Mouse (Mus musculus): ENCODE measurements around the gene Ankrd65. TPM values are rescaled to one million over a fixed set of nuclear protein-coding genes. Genes with fewer than 3 reads are reported as not detected.
"Not testable (repeated sequence)": the region's sequence is repeated elsewhere in the genome, so short reads cannot be mapped to it uniquely, and the experiment has no call there.

Ankrd65 gene
- polyA plus RNA-seq (2015; fragmentation: Nextera tagmentation; extraction: Ambion mirVana): not detected in 2 replicates

DNA sequence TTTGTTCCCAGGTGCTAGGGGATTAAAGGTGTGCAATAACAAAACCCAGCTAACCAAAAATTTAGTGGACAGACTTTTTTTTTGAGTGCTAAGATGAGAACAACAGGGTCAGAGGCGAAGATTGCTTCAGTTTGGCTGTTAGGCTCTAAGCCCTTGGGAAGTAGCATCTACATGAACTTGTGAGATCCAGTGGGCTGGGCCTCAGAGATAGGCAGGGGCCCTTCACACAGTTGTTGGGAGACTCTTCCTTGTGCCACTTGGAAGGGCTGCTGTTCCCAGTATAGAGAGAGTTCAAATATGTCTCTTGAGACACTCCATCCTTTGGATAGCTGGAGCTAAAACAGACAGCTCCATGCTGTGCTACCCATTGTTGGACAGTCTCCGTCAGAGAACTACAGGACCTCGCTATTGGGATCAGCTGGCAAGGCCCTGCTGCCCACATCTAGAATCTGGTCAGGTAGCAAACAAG, at the start of gene Ankrd65:
TSS of gene Ankrd65 (plus strand) at position 419 of the 469 bp plus-strand sequence.
- Histone ChIP-seq H3K4me1 (ENCODE audit: control insufficient read depth, insufficient read depth, low read depth, low read length) (no peaks in the 10 kb centered on the region), H3K27ac (ENCODE audit: low read depth, low read length) (no peak within 1 kb of the TSS), H3K27me3 (replicated peaks; ENCODE audit: control insufficient read depth, insufficient read depth, low read length) (no peaks in the 10 kb centered on the region), H3K9ac (ENCODE audit: low read depth, low read length) (no peak within 1 kb of the TSS), H3K4me3 (ENCODE audit: low read length) (no peak within 1 kb of the TSS), H3K9me3 (ENCODE audit: control insufficient read depth, low read length) (no peaks in the 10 kb centered on the region), H3K4me2 (ENCODE audit: low read length) (no peak within 1 kb of the TSS), H3K36me3 (ENCODE audit: control insufficient read depth, insufficient read depth, low read length) (no peaks in the 10 kb centered on the region)
- WGBS: 64% methylated on average over 3 of the region's 3 CpGs
- ATAC-seq: no peak

DNA sequence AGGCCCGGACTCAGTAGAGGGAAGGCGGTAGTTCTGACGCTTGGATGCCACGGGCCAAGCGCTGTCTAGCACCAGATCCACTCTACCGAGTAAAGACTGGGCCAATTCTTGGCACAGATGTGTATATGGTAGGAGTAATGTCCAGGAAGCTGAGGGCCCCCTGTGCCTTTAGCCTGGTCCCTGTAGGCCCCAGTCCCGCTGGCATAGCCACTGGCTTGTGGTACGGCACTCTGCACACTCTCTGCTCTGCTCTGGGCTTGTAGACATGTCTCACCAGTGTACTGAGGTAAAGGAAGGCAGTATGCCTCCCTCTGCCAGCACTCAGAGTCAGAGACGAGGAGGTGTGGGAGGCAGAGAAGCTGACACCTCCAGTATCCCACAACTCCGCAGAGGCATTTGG, 49.6 kb upstream of the Ankrd65 start:
- peaks cover 25% of the 10 kb centered on the region for H3K36me3 ChIP-seq (ENCODE audit: control insufficient read depth, insufficient read depth, low read length)
- not testable (repeated sequence) for H3K4me3 ChIP-seq (ENCODE audit: low read length); H3K4me2 ChIP-seq (ENCODE audit: low read length); H3K27me3 ChIP-seq (replicated peaks; ENCODE audit: control insufficient read depth, insufficient read depth, low read length); H3K27ac ChIP-seq (ENCODE audit: low read depth, low read length); H3K9me3 ChIP-seq (ENCODE audit: control insufficient read depth, low read length); H3K4me1 ChIP-seq (ENCODE audit: control insufficient read depth, insufficient read depth, low read depth, low read length); H3K9ac ChIP-seq (ENCODE audit: low read depth, low read length); ATAC-seq
- WGBS: 88% methylated on average over 10 of the region's 10 CpGs

DNA sequence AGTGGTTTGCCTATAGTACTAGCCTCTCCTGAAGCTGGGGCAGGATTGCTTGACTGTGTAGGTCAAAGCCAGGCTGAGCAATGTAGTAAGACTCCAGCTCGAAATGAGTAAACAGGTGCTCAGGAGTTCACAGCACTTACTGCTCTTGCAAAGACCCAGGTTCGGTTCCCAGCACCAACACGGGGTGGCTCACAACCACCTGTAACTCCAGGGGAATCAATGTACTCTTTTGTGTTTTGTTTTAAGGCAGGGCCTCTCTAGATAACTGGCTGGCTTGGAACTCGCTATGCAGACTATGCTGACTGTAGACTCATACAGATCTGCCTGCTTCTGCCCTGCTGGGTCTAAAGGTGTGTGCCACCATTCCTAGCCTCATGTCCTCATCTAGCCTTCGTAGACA, 47.6 kb upstream of the Ankrd65 start:
- no peak overlapping the region for H3K27ac ChIP-seq (ENCODE audit: low read depth, low read length)
- H3K4me3 ChIP-seq (ENCODE audit: low read length): no peak overlapping the region
- H3K9ac ChIP-seq (ENCODE audit: low read depth, low read length): no peak overlapping the region
- H3K36me3 ChIP-seq (ENCODE audit: control insufficient read depth, insufficient read depth, low read length): peaks cover 29% of the 10 kb centered on the region
- H3K9me3 ChIP-seq (ENCODE audit: control insufficient read depth, low read length): no peaks in the 10 kb centered on the region
- WGBS: 97% methylated on average over 5 of the region's 5 CpGs
- H3K4me1 ChIP-seq (ENCODE audit: control insufficient read depth, insufficient read depth, low read depth, low read length): no peaks in the 10 kb centered on the region
- ATAC-seq: no peak
- no peaks in the 10 kb centered on the region for H3K27me3 ChIP-seq (replicated peaks; ENCODE audit: control insufficient read depth, insufficient read depth, low read length)
- H3K4me2 ChIP-seq (ENCODE audit: low read length): no peak overlapping the region

DNA sequence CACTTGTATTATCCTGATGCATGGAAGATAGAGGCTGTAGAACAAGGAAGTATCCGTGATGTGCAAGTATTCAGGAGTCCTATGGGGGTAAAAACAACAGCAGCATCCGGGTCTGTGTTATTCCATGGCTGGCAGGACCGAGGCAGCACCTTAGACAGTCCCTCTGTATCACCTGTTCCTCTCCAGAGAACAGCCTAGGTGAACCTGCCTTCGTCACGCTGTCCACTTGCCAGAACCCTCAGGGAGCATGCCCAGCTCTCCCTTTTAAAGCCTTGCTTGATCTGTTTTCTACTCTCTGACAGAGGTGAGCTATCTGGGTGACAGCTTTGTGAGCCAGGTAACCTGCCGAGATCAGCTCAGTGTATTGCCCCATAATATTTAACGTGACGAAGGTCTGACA, 45.8 kb upstream of the Ankrd65 start:
- H3K4me2 ChIP-seq (ENCODE audit: low read length): no peak overlapping the region
- peaks cover 40% of the 10 kb centered on the region for H3K36me3 ChIP-seq (ENCODE audit: control insufficient read depth, insufficient read depth, low read length)
- no peak for ATAC-seq
- no peaks in the 10 kb centered on the region for H3K27me3 ChIP-seq (replicated peaks; ENCODE audit: control insufficient read depth, insufficient read depth, low read length)
- 95% methylated on average over 8 of the region's 8 CpGs for WGBS
- H3K9me3 ChIP-seq (ENCODE audit: control insufficient read depth, low read length): no peaks in the 10 kb centered on the region
- H3K27ac ChIP-seq (ENCODE audit: low read depth, low read length): no peak overlapping the region
- H3K9ac ChIP-seq (ENCODE audit: low read depth, low read length): no peak overlapping the region
- no peaks in the 10 kb centered on the region for H3K4me1 ChIP-seq (ENCODE audit: control insufficient read depth, insufficient read depth, low read depth, low read length)
- H3K4me3 ChIP-seq (ENCODE audit: low read length): no peak overlapping the region

DNA sequence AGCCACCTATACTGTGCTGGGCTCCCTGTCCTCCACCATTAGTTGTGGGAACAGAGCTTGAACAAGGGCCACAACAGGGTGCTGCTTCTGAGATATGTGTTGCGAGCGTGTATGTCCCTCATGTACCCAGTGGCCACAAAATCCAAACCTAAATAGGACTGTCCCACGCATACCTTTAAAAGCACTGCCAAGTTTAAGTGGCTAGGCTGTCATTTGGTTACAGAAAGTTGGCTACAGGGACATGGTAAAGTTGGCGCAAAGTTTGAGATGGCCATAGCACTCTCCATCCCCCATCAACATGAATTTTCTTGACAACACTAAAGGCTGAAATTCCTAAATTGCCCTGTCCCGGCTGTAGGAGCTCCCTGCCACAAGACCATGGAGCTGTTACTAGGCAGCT, 45.1 kb upstream of the Ankrd65 start:
- H3K4me2 ChIP-seq (ENCODE audit: low read length): no peak overlapping the region
- peaks cover 40% of the 10 kb centered on the region for H3K36me3 ChIP-seq (ENCODE audit: control insufficient read depth, insufficient read depth, low read length)
- no peaks in the 10 kb centered on the region for H3K4me1 ChIP-seq (ENCODE audit: control insufficient read depth, insufficient read depth, low read depth, low read length)
- no peak overlapping the region for H3K4me3 ChIP-seq (ENCODE audit: low read length)
- no peak overlapping the region for H3K27ac ChIP-seq (ENCODE audit: low read depth, low read length)
- H3K9me3 ChIP-seq (ENCODE audit: control insufficient read depth, low read length): no peaks in the 10 kb centered on the region
- 96% methylated on average over 5 of the region's 5 CpGs for WGBS
- no peaks in the 10 kb centered on the region for H3K27me3 ChIP-seq (replicated peaks; ENCODE audit: control insufficient read depth, insufficient read depth, low read length)
- H3K9ac ChIP-seq (ENCODE audit: low read depth, low read length): no peak overlapping the region
- no peak for ATAC-seq

DNA sequence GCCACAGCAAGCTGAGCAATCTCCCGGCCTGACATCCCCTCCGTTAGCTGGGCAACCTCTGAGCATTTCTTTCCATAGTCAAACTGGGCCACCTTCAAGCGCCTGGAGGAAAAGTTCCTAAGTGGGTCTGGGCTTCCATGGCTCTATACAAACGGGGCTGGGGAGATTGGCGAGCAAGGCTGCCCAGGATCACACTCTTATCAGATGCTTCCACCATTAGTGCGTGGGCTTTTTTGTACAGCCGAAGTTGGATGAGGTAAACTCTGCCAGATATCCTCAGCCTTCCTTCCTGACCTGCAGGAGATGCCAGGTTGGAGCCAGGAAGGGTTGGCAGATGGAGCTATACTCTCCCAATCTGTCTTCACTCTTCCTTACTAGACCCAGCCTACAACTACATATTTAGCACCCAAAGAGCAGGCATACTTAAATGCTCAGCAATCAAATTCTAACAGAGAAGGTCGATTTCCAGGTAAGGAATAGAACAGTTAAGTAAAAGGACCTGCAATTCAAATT, 44.1 kb upstream of the Ankrd65 start:
- Histone ChIP-seq H3K4me3 (ENCODE audit: low read length) (no peak overlapping the region), H3K9me3 (ENCODE audit: control insufficient read depth, low read length) (no peaks in the 10 kb centered on the region), H3K4me2 (ENCODE audit: low read length) (no peak overlapping the region), H3K9ac (ENCODE audit: low read depth, low read length) (no peak overlapping the region), H3K4me1 (ENCODE audit: control insufficient read depth, insufficient read depth, low read depth, low read length) (no peaks in the 10 kb centered on the region), H3K27me3 (replicated peaks; ENCODE audit: control insufficient read depth, insufficient read depth, low read length) (no peaks in the 10 kb centered on the region), H3K36me3 (ENCODE audit: control insufficient read depth, insufficient read depth, low read length) (peaks cover 33% of the 10 kb centered on the region), H3K27ac (ENCODE audit: low read depth, low read length) (no peak overlapping the region)
- ATAC-seq: no peak
- 89% methylated on average over 8 of the region's 8 CpGs for WGBS

DNA sequence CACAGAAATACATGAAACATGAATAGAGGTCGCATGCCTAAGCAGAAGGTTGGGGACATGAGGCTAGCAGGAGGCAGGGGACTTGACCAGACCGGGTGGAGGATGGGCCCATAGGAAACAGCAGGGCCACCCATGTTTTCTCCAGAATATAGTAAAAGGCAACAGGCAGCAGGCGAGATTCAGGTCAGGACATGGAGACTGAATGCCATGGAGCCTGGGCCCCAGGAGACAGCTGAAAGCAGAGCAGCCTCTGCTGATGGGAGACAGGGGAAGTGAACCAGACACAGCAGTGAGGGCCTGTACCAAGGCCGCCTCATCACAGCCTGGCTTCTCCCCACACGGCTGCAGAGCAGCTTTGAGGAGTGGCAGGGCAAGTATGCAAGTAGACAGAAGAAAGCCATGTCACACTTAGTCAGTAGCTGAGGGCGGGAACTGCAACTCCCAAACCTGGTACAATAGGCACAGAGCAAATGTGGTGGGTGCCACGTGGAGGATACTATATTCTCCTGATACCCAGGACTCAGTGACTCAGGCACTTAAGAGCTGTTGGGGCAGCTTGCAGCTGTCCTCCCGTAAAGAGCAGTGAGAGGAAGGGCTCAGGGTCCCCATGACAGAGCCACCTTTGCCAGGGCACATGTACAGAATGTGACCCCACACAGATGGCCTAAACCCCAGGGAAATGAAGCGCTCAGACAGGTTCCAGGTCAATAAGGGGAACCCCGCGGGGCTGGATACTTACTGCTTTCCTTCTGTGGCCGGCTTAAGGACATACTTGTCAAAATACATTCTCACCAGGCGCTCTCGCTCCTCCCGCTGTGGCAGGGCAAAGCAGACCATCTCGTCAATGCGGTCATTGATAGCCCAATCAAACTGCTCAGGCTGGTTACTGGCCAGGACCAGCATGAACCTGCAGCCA, 43.4 kb upstream of the Ankrd65 start:
- H3K27me3 ChIP-seq (replicated peaks; ENCODE audit: control insufficient read depth, insufficient read depth, low read length): no peaks in the 10 kb centered on the region
- no peak for ATAC-seq
- H3K4me3 ChIP-seq (ENCODE audit: low read length): no peak overlapping the region
- H3K9ac ChIP-seq (ENCODE audit: low read depth, low read length): no peak overlapping the region
- H3K4me1 ChIP-seq (ENCODE audit: control insufficient read depth, insufficient read depth, low read depth, low read length): no peaks in the 10 kb centered on the region
- H3K4me2 ChIP-seq (ENCODE audit: low read length): no peak overlapping the region
- peaks cover 30% of the 10 kb centered on the region for H3K36me3 ChIP-seq (ENCODE audit: control insufficient read depth, insufficient read depth, low read length)
- WGBS: 88% methylated on average over 17 of the region's 17 CpGs
- no peaks in the 10 kb centered on the region for H3K9me3 ChIP-seq (ENCODE audit: control insufficient read depth, low read length)
- H3K27ac ChIP-seq (ENCODE audit: low read depth, low read length): no peak overlapping the region

DNA sequence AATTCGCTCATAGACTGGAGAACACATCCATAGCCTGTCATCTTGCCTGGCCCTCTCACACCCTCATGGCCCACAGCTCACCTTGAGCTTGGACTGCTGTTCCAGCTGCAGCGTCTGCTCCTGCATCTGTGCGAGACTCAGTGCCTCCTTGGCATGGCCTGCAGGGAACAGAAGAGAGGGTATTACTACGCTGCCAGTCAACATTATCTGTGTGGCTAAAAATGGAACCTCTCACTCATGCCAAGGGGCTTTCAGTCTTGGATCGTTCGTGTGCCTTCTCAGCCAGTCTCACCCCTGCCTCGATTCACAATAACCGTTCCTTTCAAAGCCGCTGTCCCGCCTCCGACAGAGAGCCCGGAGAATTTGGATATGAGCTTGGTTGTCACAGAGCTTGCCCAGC, 33.2 kb upstream of the Ankrd65 start:
- no peak for ATAC-seq
- Histone ChIP-seq H3K4me2 (ENCODE audit: low read length) (no peak overlapping the region), H3K9ac (ENCODE audit: low read depth, low read length) (no peak overlapping the region), H3K9me3 (ENCODE audit: control insufficient read depth, low read length) (no peaks in the 10 kb centered on the region), H3K27ac (ENCODE audit: low read depth, low read length) (no peak overlapping the region), H3K4me1 (ENCODE audit: control insufficient read depth, insufficient read depth, low read depth, low read length) (peaks cover 24% of the 10 kb centered on the region), H3K4me3 (ENCODE audit: low read length) (no peak overlapping the region), H3K27me3 (replicated peaks; ENCODE audit: control insufficient read depth, insufficient read depth, low read length) (no peaks in the 10 kb centered on the region), H3K36me3 (ENCODE audit: control insufficient read depth, insufficient read depth, low read length) (peaks cover 37% of the 10 kb centered on the region)
- 88% methylated on average over 12 of the region's 12 CpGs for WGBS

DNA sequence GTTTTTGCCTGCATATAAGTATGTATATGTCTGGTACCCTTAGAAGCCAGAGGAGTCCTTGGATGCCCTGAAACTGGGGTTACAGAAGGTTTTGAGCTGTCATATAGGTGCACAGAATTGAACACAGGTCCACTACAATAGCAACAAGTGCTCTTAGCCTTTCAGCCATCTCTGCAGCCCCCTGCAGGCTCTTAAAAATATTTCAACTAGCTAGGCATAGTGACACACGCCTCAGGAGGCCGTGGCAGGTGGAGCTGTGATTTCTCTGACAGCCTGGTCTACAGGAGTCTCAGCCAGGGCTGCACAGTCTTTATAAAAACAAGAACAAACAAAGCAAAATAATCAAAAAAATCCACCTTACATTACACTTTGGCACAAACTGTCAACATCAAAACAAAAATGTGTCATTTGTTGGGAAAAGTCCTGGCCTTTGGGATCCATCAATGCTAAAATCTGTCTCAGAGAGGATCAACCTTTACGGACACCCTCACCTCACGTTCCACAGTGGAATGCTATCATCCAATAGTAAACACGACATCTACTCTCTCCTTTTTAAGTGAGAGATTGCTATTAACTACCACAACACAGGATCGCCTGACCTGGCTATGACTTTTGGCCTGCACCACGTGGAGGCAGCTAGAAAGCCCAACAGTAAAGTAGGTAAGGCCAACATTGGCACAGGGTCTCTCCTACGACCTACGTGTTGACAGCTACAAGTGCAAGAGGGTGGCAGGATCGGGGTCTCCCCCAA, 30.2 kb upstream of the Ankrd65 start:
- H3K4me1 ChIP-seq (ENCODE audit: control insufficient read depth, insufficient read depth, low read depth, low read length): peaks cover 24% of the 10 kb centered on the region
- H3K4me3 ChIP-seq (ENCODE audit: low read length): peak overlapping the region; percentile 79
- H3K4me2 ChIP-seq (ENCODE audit: low read length): peak overlapping the region; percentile 98
- WGBS: 4% methylated on average over 10 of the region's 10 CpGs
- ATAC-seq: no peak
- H3K9me3 ChIP-seq (ENCODE audit: control insufficient read depth, low read length): no peaks in the 10 kb centered on the region
- H3K36me3 ChIP-seq (ENCODE audit: control insufficient read depth, insufficient read depth, low read length): peaks cover 14% of the 10 kb centered on the region
- no peaks in the 10 kb centered on the region for H3K27me3 ChIP-seq (replicated peaks; ENCODE audit: control insufficient read depth, insufficient read depth, low read length)
- H3K27ac ChIP-seq (ENCODE audit: low read depth, low read length): peak overlapping the region; percentile 63; the same call in 1 of the 2 replicates
- H3K9ac ChIP-seq (ENCODE audit: low read depth, low read length): peak overlapping the region; percentile 83

All from hindbrain, embryonic 16.5 days (tissue).